Mouse (Mus musculus) thymus, adult 2 months (tissue): ENCODE results near the gene Kcng1.

Source experiments
- CTCF ChIP-seq: fragments of 200-500 bp; IDR thresholded peaks from 2 replicates; pipeline ENCODE4 v1.5.1; 2012; ENCODE audit warnings: mild to moderate bottlenecking, control low read depth, low read length, moderate library complexity, borderline replicate concordance; ENCODE audit not compliant: control insufficient read depth, poor library complexity, insufficient read depth; ENCODE audit errors: extremely low read depth
- POLR2A ChIP-seq: fragments of 200-500 bp; IDR thresholded peaks from 2 replicates; pipeline ENCODE4 v1.6.1; 2012; ENCODE audit warnings: mild to moderate bottlenecking, low read length, control low read depth, moderate library complexity; ENCODE audit not compliant: control insufficient read depth, poor library complexity, insufficient read depth; ENCODE audit errors: extremely low read depth

DNA sequence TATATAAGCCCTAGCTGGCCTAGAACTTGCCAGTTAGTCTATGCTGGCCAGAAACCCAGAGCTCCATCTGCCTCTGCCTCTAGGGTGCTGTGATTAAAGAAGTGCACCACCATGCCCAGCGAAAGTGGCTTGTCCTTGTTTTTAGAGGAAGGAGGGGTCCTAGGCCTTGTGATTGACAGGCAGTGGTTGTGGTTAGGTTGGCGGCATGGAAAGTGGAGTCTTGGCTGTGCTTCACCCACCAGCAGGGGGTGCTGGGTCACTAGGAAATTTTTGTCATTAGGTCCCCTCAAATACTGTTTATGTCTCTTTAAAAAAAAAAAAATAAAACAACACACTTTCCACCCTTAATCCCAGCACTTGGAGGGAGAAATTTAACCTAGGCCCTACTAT lies 32.7 kb downstream of the Kcng1 start:
- TF ChIP-seq CTCF (no peak), POLR2A (no peak)
